In genomic region chr6:99463906-99464305, GRCm38 (mm10) we compare ENCODE assay signal across 19 mouse cellular contexts. TPM values are rescaled to one million over a fixed set of nuclear protein-coding genes. Genes with fewer than 3 reads are reported as not detected.
DNase-seq lines count a peak whose midpoint lies in the region; ATAC-seq lines count a peak whose summit lies in the region.
"Had no signal": no experiment of that assay in that cellular context is flagged by ENCODE, and none has a peak within 500 bp of the region (broad histone marks: within the 10 kb centered on the region; RNA-seq: fewer than 3 reads in every experiment).

No protein-coding gene starts in this region.

- no peak overlapping the region for H3K9ac ChIP-seq in forebrain, embryonic 14.5 days (ENCODE audit: low read length)
- no peak overlapping the region for H3K9ac ChIP-seq in intestine, embryonic 16.5 days (ENCODE audit: low read depth, low read length)
- H3K9ac ChIP-seq: embryonic facial prominence, embryonic 12.5 days had no signal

- peak overlapping the region; percentile 60; the same call in 1 of the 2 replicates for H3K27ac ChIP-seq in forebrain, embryonic 14.5 days (ENCODE audit: low read depth, low read length)
- H3K27ac ChIP-seq in forebrain, embryonic 10.5 days: no peak overlapping the region
- H3K27ac ChIP-seq in intestine, embryonic 16.5 days (ENCODE audit: low read length): no peak overlapping the region
- H3K27ac ChIP-seq: embryonic facial prominence, embryonic 12.5 days; hindbrain, embryonic 10.5 days; macrophage; stomach, postnatal 0 days had no signal

- H3K36me3 ChIP-seq in forebrain, embryonic 14.5 days (ENCODE audit: control insufficient read depth, insufficient read depth, low read length): no peaks in the 10 kb centered on the region
- H3K36me3 ChIP-seq in forebrain, embryonic 10.5 days (replicated peaks): peaks cover 16% of the 10 kb centered on the region
- no peaks in the 10 kb centered on the region; the same call in 1 of the 2 replicates for H3K36me3 ChIP-seq in intestine, embryonic 16.5 days (ENCODE audit: control insufficient read depth, insufficient read depth, low read length)

- no peak for ATAC-seq in forebrain, embryonic 14.5 days
- ATAC-seq in intestine, embryonic 16.5 days: no peak

- no peak overlapping the region for H3K4me2 ChIP-seq in forebrain, embryonic 14.5 days (ENCODE audit: low read length)
- no peak overlapping the region for H3K4me2 ChIP-seq in intestine, embryonic 16.5 days (ENCODE audit: low read depth, low read length)
- H3K4me2 ChIP-seq: embryonic facial prominence, embryonic 12.5 days; midbrain, embryonic 11.5 days had no signal

- 69% methylated on average over 7 of the region's 7 CpGs for WGBS in forebrain, embryonic 14.5 days
- 91% methylated on average over 7 of the region's 7 CpGs for WGBS in forebrain, embryonic 10.5 days
- 86% methylated on average over 7 of the region's 7 CpGs for WGBS in intestine, embryonic 16.5 days

- H3K4me1 ChIP-seq in forebrain, embryonic 14.5 days (ENCODE audit: control insufficient read depth, insufficient read depth, low read length): peaks cover 9% of the 10 kb centered on the region
- H3K4me1 ChIP-seq in forebrain, embryonic 10.5 days: peaks cover 45% of the 10 kb centered on the region
- H3K4me1 ChIP-seq in intestine, embryonic 16.5 days (ENCODE audit: control insufficient read depth, insufficient read depth, low read length): 0 out of 2 replicates have a peak, but pooled peaks cover 7% of the 10 kb centered on the region

- H3K4me3 ChIP-seq in forebrain, embryonic 14.5 days (ENCODE audit: low read depth, low read length): no peak overlapping the region
- no peak overlapping the region for H3K4me3 ChIP-seq in forebrain, embryonic 10.5 days
- H3K4me3 ChIP-seq in intestine, embryonic 16.5 days (ENCODE audit: low read length): no peak overlapping the region
- H3K4me3 ChIP-seq: embryonic facial prominence, embryonic 12.5 days; hindbrain, embryonic 10.5 days had no signal

- H3K9me3 ChIP-seq in forebrain, embryonic 14.5 days (replicated peaks; ENCODE audit: control insufficient read depth, low read length): no peaks in the 10 kb centered on the region
- no peaks in the 10 kb centered on the region for H3K9me3 ChIP-seq in forebrain, embryonic 10.5 days
- no peaks in the 10 kb centered on the region for H3K9me3 ChIP-seq in intestine, embryonic 16.5 days (ENCODE audit: control insufficient read depth, low read length)
- H3K9me3 ChIP-seq: embryonic facial prominence, embryonic 12.5 days; hindbrain, embryonic 10.5 days had no signal

- DNase-seq in forebrain, embryonic 14.5 days (ENCODE audit: low spot score): peak; percentile 39
- no peak for DNase-seq in forebrain, embryonic 10.5 days (ENCODE audit: extremely low spot score, low spot score)
- DNase-seq in layer of hippocampus, postnatal 10 days (ENCODE audit: low spot score in 2 of 2): peak; percentile 23 to 41
- no peak for DNase-seq in layer of hippocampus, adult 9-10 months (ENCODE audit: low spot score)
- peak; percentile 58 to 67 for DNase-seq in cerebellum, adult 18-20 months
- DNase-seq in cerebellum, postnatal 36 days: peak; percentile 57 to 70
- DNase-seq in right cerebral cortex, postnatal 10 days (ENCODE audit: low spot score in 2 of 2): no peak
- DNase-seq: adrenal gland, adult 2 months; heart, adult 18-20 months; kidney, adult 2 months; kidney, postnatal 25 days; layer of hippocampus, postnatal 36 days; lung, adult 2 months had no signal

- no peaks in the 10 kb centered on the region for H3K27me3 ChIP-seq in forebrain, embryonic 14.5 days (replicated peaks; ENCODE audit: control insufficient read depth, insufficient read depth, low read length)
- H3K27me3 ChIP-seq in forebrain, embryonic 10.5 days (ENCODE audit: poor library complexity, severe bottlenecking): no peaks in the 10 kb centered on the region
- no peaks in the 10 kb centered on the region for H3K27me3 ChIP-seq in intestine, embryonic 16.5 days (replicated peaks; ENCODE audit: control insufficient read depth, insufficient read depth, low read length)
- H3K27me3 ChIP-seq: embryonic facial prominence, embryonic 12.5 days had no signal

RNA-seq across cellular contexts. Expression of gene Foxp1, which starts 58.6 kb away (rescaled TPM):
- polyA plus RNA-seq in forebrain, embryonic 14.5 days (2014; fragmentation: Nextera tagmentation; extraction: Ambion mirVana): 63.3 and 89.2 TPM in 2 replicates
- 57.8 and 64.8 TPM in 2 replicates for polyA plus RNA-seq in forebrain, embryonic 10.5 days (2016; fragmentation: Nextera tagmentation; extraction: Ambion mirVana)
- total RNA-seq in layer of hippocampus, postnatal 10 days (2021): 100 to 1,000 TPM; 139 to 149 TPM
- polyA plus RNA-seq in intestine, embryonic 16.5 days (2015; fragmentation: Nextera tagmentation; extraction: Ambion mirVana): 74.8 and 74.9 TPM in 2 replicates

Comparison
In these comparisons a context has a peak if more than half of its experiments do, and no peak if none do; other contexts are left out.
1. DNase-seq: peak in forebrain, embryonic 14.5 days (single experiment), layer of hippocampus, postnatal 10 days (2 of 2), cerebellum, adult 18-20 months (2 of 2) and cerebellum, postnatal 36 days (2 of 2); none in forebrain, embryonic 10.5 days (single experiment), layer of hippocampus, adult 9-10 months (single experiment) and right cerebral cortex, postnatal 10 days (0 of 2).